Mouse (Mus musculus) liver, embryonic 16.5 days (tissue): ENCODE results near the gene Olfr974. TPM values are rescaled to one million over a fixed set of nuclear protein-coding genes. Genes with fewer than 3 reads are reported as not detected.
"Not testable (repeated sequence)": the region's sequence is repeated elsewhere in the genome, so short reads cannot be mapped to it uniquely, and the experiment has no call there.

ENCODE experiments used
- ATAC-seq: fragments of 200-750 bp; cut with Nextera tagmentation; 2 replicates; pipeline ENCODE4 v1.8.0; 2017; ENCODE audit warnings: low read depth, mild to moderate bottlenecking, moderate number of reproducible peaks, moderate library complexity
- H3K27ac ChIP-seq: fragments of 300-500 bp; sonication (generic); 2 replicates; pipeline ENCODE4 v1.5.1; 2014; ENCODE audit warnings: mild to moderate bottlenecking, low read length
- H3K27me3 ChIP-seq: fragments of 300-500 bp; sonication (generic); 2 replicates; pipeline ENCODE4 v1.6.1; 2014; ENCODE audit warnings: low read depth, low read length, mixed read lengths; ENCODE audit not compliant: control insufficient read depth, insufficient read depth
- H3K36me3 ChIP-seq: fragments of 300-500 bp; sonication (generic); 2 replicates; pipeline ENCODE4 v1.6.1; 2014; ENCODE audit warnings: mild to moderate bottlenecking; ENCODE audit not compliant: control insufficient read depth, insufficient read depth
- H3K4me1 ChIP-seq: fragments of 300-500 bp; sonication (generic); 2 replicates; pipeline ENCODE4 v1.6.1; 2014; ENCODE audit warnings: low read depth, low read length, mixed read lengths; ENCODE audit not compliant: control insufficient read depth
- H3K4me2 ChIP-seq: fragments of 300-500 bp; sonication (generic); 2 replicates; pipeline ENCODE4 v1.6.1; 2014; ENCODE audit warnings: low read depth, low read length, mixed read lengths
- H3K4me3 ChIP-seq: fragments of 300-500 bp; sonication (generic); 2 replicates; pipeline ENCODE4 v1.5.1; 2014; ENCODE audit warnings: low read depth, mild to moderate bottlenecking, low read length
- H3K9ac ChIP-seq: fragments of 300-500 bp; sonication (generic); 2 replicates; pipeline ENCODE4 v1.6.1; 2014; ENCODE audit warnings: low read depth, low read length
- H3K9me3 ChIP-seq: fragments of 300-500 bp; sonication (generic); replicated peaks from 2 replicates; pipeline ENCODE4 v1.6.1; 2016; ENCODE audit warnings: low read length; ENCODE audit not compliant: control insufficient read depth
- WGBS: fragments of 180-500 bp; shearing (Covaris S2); extraction: QIAGEN DNeasy Blood & Tissue Kit; methylation state at CpG from one replicate; pipeline ENCODE4 v1.1.7; 2014; ENCODE audit not compliant: insufficient replicate concordance; 5-methylcytosine and 5-hydroxymethylcytosine counted together
- polyA plus RNA-seq: library from polyadenylated mRNA; unstranded; fragments of >200 nt; fragmentation: Nextera tagmentation; extraction: Ambion mirVana; gene quantifications from 2 replicates; pipeline ENCODE4 v1.2.1, GENCODE M21; 2015

Gene Olfr974
- not detected in 2 replicates for polyA plus RNA-seq

- no peak within 1 kb of the TSS for H3K4me3 ChIP-seq
- no peak within 1 kb of the TSS for H3K4me2 ChIP-seq
- no peaks in the 10 kb centered on the region for H3K36me3 ChIP-seq
- no peaks in the 10 kb centered on the region for H3K27me3 ChIP-seq
- 51% methylated on average over 1 of the region's 1 CpGs for WGBS
- no peak for ATAC-seq
- no peak within 1 kb of the TSS for H3K9ac ChIP-seq
- H3K4me1 ChIP-seq, result no peaks in the 10 kb centered on the region
- H3K9me3 ChIP-seq, result no peaks in the 10 kb centered on the region
- no peak within 1 kb of the TSS for H3K27ac ChIP-seq
Measured at GRCm38 (mm10) chr9:39937201-39937600, at the start of gene Olfr974. Gene Olfr974, plus strand, starts transcription at chr9:39937501.

GRCm38 (mm10) chr9:39905106-39905505 is 32.2 kb upstream of the Olfr974 start:
- ATAC-seq, result peak; percentile 37; the same call in 1 of the 2 replicates
- H3K4me2 ChIP-seq, result no peak overlapping the region
- 15% methylated on average over 6 of the region's 6 CpGs for WGBS

GRCm38 (mm10) chr9:39907036-39907435 is 30.3 kb upstream of the Olfr974 start, which contains the start of gene Olfr229:
Gene Olfr229, plus strand, starts transcription at chr9:39907336.
- H3K4me1 ChIP-seq, result no peaks in the 10 kb centered on the region
- H3K27me3 ChIP-seq, result no peaks in the 10 kb centered on the region
- no peak within 1 kb of the TSS for H3K4me3 ChIP-seq
- no peak within 1 kb of the TSS for H3K27ac ChIP-seq
- no peaks in the 10 kb centered on the region for H3K36me3 ChIP-seq
- H3K9ac ChIP-seq, result no peak within 1 kb of the TSS
- ATAC-seq, result no peak
- 52% methylated on average over 2 of the region's 2 CpGs for WGBS
- no peaks in the 10 kb centered on the region for H3K9me3 ChIP-seq
- H3K4me2 ChIP-seq, result no peak within 1 kb of the TSS

More at GRCm38 (mm10) chr9:39905106-39905505, 32.2 kb upstream of the Olfr974 start:
- Histone ChIP-seq H3K36me3 (no peaks in the 10 kb centered on the region), H3K4me1 (no peaks in the 10 kb centered on the region), H3K27ac (no peak overlapping the region), H3K9me3 (no peaks in the 10 kb centered on the region), H3K9ac (no peak overlapping the region), H3K27me3 (no peaks in the 10 kb centered on the region), H3K4me3 (no peak overlapping the region)

- Histone ChIP-seq H3K4me3 (no peak overlapping the region), H3K27me3 (no peaks in the 10 kb centered on the region), H3K4me1 (no peaks in the 10 kb centered on the region), H3K36me3 (no peaks in the 10 kb centered on the region), H3K4me2 (no peak overlapping the region), H3K9me3 (no peaks in the 10 kb centered on the region), H3K27ac (no peak overlapping the region), H3K9ac (no peak overlapping the region)
- ATAC-seq, result no peak; the same call in 1 of the 2 replicates
- WGBS, result 29% methylated on average over 3 of the region's 3 CpGs
Measured at GRCm38 (mm10) chr9:39909939-39910338, 27.4 kb upstream of the Olfr974 start.

- not testable (repeated sequence) for H3K4me2 ChIP-seq, H3K9ac ChIP-seq, H3K9me3 ChIP-seq, H3K4me1 ChIP-seq, H3K4me3 ChIP-seq, H3K27me3 ChIP-seq, H3K27ac ChIP-seq, ATAC-seq, H3K36me3 ChIP-seq
- no CpG with 5 or more reads among the region's 4 CpGs for WGBS
Measured at GRCm38 (mm10) chr9:39927975-39928836, 9.1 kb upstream of the Olfr974 start.

- not testable (repeated sequence) for H3K4me2 ChIP-seq, ATAC-seq
- 49% methylated on average over 1 of the region's 1 CpGs for WGBS
Measured at GRCm38 (mm10) chr9:39928837-39929236, 8.5 kb upstream of the Olfr974 start.

GRCm38 (mm10) chr9:39951946-39952345 is 14.6 kb downstream of the Olfr974 start, which contains the start of gene Olfr975:
Gene Olfr975, minus strand, starts transcription at chr9:39952046.
- H3K9me3 ChIP-seq, result no peaks in the 10 kb centered on the region
- ATAC-seq, result no peak
- no peak within 1 kb of the TSS for H3K27ac ChIP-seq
- no peak within 1 kb of the TSS for H3K9ac ChIP-seq
- no peak within 1 kb of the TSS for H3K4me2 ChIP-seq
- H3K4me3 ChIP-seq, result no peak within 1 kb of the TSS
- H3K36me3 ChIP-seq, result no peaks in the 10 kb centered on the region
- no peaks in the 10 kb centered on the region for H3K27me3 ChIP-seq
- WGBS, result 44% methylated on average over 1 of the region's 1 CpGs
- no peaks in the 10 kb centered on the region for H3K4me1 ChIP-seq

More at GRCm38 (mm10) chr9:39928837-39929236, 8.5 kb upstream of the Olfr974 start:
- H3K4me1 ChIP-seq, H3K36me3 ChIP-seq, H3K4me3 ChIP-seq, H3K9ac ChIP-seq, H3K9me3 ChIP-seq, H3K27ac ChIP-seq, H3K27me3 ChIP-seq: not testable (repeated sequence)

- ATAC-seq, H3K27ac ChIP-seq: not testable (repeated sequence)
Measured at GRCm38 (mm10) chr9:39961033-39961432, 23.7 kb downstream of the Olfr974 start, which contains the start of gene Olfr976. Gene Olfr976, minus strand, starts transcription at chr9:39961133.

GRCm38 (mm10) chr9:39976581-39977145 is 39.4 kb downstream of the Olfr974 start:
- H3K9me3 ChIP-seq, H3K27ac ChIP-seq, H3K4me3 ChIP-seq, ATAC-seq, H3K4me1 ChIP-seq, H3K36me3 ChIP-seq, H3K9ac ChIP-seq, H3K4me2 ChIP-seq, H3K27me3 ChIP-seq: not testable (repeated sequence)
- 44% methylated on average over 1 of the region's 1 CpGs for WGBS

More at GRCm38 (mm10) chr9:39961033-39961432, 23.7 kb downstream of the Olfr974 start, which contains the start of gene Olfr976:
- H3K4me3 ChIP-seq, H3K27me3 ChIP-seq, H3K9ac ChIP-seq, H3K4me2 ChIP-seq, H3K4me1 ChIP-seq, H3K9me3 ChIP-seq, H3K36me3 ChIP-seq: not testable (repeated sequence)
- 51% methylated on average over 7 of the region's 9 CpGs for WGBS
